ENCODE assay signal across 9 mouse cellular contexts in genomic region chr1:67003699-67004098, GRCm38 (mm10). TPM values are rescaled to one million over a fixed set of nuclear protein-coding genes. Genes with fewer than 3 reads are reported as not detected.
DNase-seq lines count a peak whose midpoint lies in the region; ATAC-seq and TF ChIP-seq lines count a peak whose summit lies in the region.
"Had no signal": no experiment of that assay in that cellular context is flagged by ENCODE, and none has a peak within 500 bp of the region (broad histone marks: within the 10 kb centered on the region; RNA-seq: fewer than 3 reads in every experiment).

No protein-coding gene starts in this region.

- H3K4me1 ChIP-seq in liver, embryonic 14.5 days (replicated peaks; ENCODE audit: control insufficient read depth in 2 of 2, insufficient read depth in 2 of 2, low read length in 1 of 2), result peaks cover 0 to 2% of the 10 kb centered on the region in 2 experiments; a peak in 1 of 4 replicates
- H3K4me1 ChIP-seq in liver, embryonic 11.5 days (replicated peaks; ENCODE audit: control insufficient read depth, insufficient read depth, low read length), result no peaks in the 10 kb centered on the region
- peaks cover 6% of the 10 kb centered on the region; the same call in 1 of the 2 replicates for H3K4me1 ChIP-seq in lung, embryonic 14.5 days (ENCODE audit: insufficient read depth)

- no peak overlapping the region for H3K4me2 ChIP-seq in liver, embryonic 14.5 days (ENCODE audit: low read depth)
- no peak overlapping the region for H3K4me2 ChIP-seq in liver, embryonic 11.5 days
- no peak overlapping the region for H3K4me2 ChIP-seq in lung, embryonic 14.5 days

- WGBS in liver, embryonic 14.5 days (ENCODE audit: insufficient replicate concordance), result 46% methylated on average over 3 of the region's 3 CpGs
- WGBS in liver, embryonic 11.5 days, result 70% methylated on average over 3 of the region's 3 CpGs
- 45% methylated on average over 3 of the region's 3 CpGs for WGBS in lung, embryonic 14.5 days

- TF ChIP-seq EP300 in liver, embryonic 14.5 days (IDR thresholded peaks at IDR 0.05; ENCODE audit: low read depth), result no peak

- ATAC-seq in cerebellum, adult (ENCODE audit: insufficient number of reproducible peaks, low FRiP score, low TSS enrichment), result no peak
- ATAC-seq in liver, embryonic 14.5 days (ENCODE audit: insufficient read depth), result peak; percentile 35; the same call in 1 of the 2 replicates
- no peak for ATAC-seq in liver, embryonic 11.5 days (replicated peaks; ENCODE audit: low FRiP score)
- ATAC-seq in erythroid progenitor cell, adult 5-6 weeks (replicated peaks; ENCODE audit: low FRiP score, poor library complexity, severe bottlenecking), result peak; percentile 68
- peak; percentile 38; the same call in 1 of the 2 replicates for ATAC-seq in lung, embryonic 14.5 days (ENCODE audit: insufficient read depth)

- TF ChIP-seq CTCF in liver, embryonic 14.5 days (IDR thresholded peaks at IDR 0.05; ENCODE audit: low read depth), result no peak
- TF ChIP-seq CTCF in lung, embryonic 14.5 days (IDR thresholded peaks at IDR 0.05; ENCODE audit: low read depth), result no peak

- no peak overlapping the region for H3K27ac ChIP-seq in liver, embryonic 14.5 days
- no peak overlapping the region for H3K27ac ChIP-seq in liver, embryonic 11.5 days (ENCODE audit: low read depth, low read length)
- H3K27ac ChIP-seq in lung, embryonic 14.5 days (ENCODE audit: low read depth), result no peak overlapping the region

- H3K9ac ChIP-seq in liver, embryonic 14.5 days (replicated peaks), result no peak overlapping the region
- no peak overlapping the region for H3K9ac ChIP-seq in liver, embryonic 11.5 days (ENCODE audit: low read depth, low read length)
- H3K9ac ChIP-seq in lung, embryonic 14.5 days, result no peak overlapping the region

- H3K36me3 ChIP-seq in liver, embryonic 14.5 days (replicated peaks; ENCODE audit: control insufficient read depth, insufficient read depth, low read depth), result no peaks in the 10 kb centered on the region; the same call in 1 of the 2 replicates
- peaks cover 8% of the 10 kb centered on the region; the same call in 1 of the 2 replicates for H3K36me3 ChIP-seq in liver, embryonic 11.5 days (ENCODE audit: control insufficient read depth, insufficient read depth, low read length)
- peaks cover 60% of the 10 kb centered on the region for H3K36me3 ChIP-seq in lung, embryonic 14.5 days (ENCODE audit: insufficient read depth)

- no peaks in the 10 kb centered on the region for H3K27me3 ChIP-seq in liver, embryonic 14.5 days (ENCODE audit: control insufficient read depth, insufficient read depth, low read length)
- H3K27me3 ChIP-seq in liver, embryonic 11.5 days (replicated peaks; ENCODE audit: control insufficient read depth, insufficient read depth, low read length), result no peaks in the 10 kb centered on the region
- H3K27me3 ChIP-seq in lung, embryonic 14.5 days (ENCODE audit: insufficient read depth, low read length), result no peaks in the 10 kb centered on the region
- H3K27me3 ChIP-seq: CH12.LX had no signal

- H3K4me3 ChIP-seq in liver, embryonic 14.5 days (ENCODE audit: insufficient read depth in 1 of 2, low read depth in 2 of 2, low read length in 2 of 2), result no peak overlapping the region
- no peak overlapping the region for H3K4me3 ChIP-seq in liver, embryonic 11.5 days (ENCODE audit: low read depth, low read length)
- no peak overlapping the region for H3K4me3 ChIP-seq in lung, embryonic 14.5 days (ENCODE audit: low read depth, low read length)

- no peaks in the 10 kb centered on the region for H3K9me3 ChIP-seq in liver, embryonic 14.5 days (ENCODE audit: control insufficient read depth, low read length)
- no peaks in the 10 kb centered on the region for H3K9me3 ChIP-seq in liver, embryonic 11.5 days (ENCODE audit: control insufficient read depth, low read length)
- no peaks in the 10 kb centered on the region for H3K9me3 ChIP-seq in lung, embryonic 14.5 days (ENCODE audit: low read depth, low read length)

- peak; percentile 6 for DNase-seq in cerebellum, adult 11-12 months
- no peak for DNase-seq in liver, embryonic 14.5 days (ENCODE audit: low read depth in 3 of 3, low spot score in 3 of 3)
- no peak for DNase-seq in liver, embryonic 11.5 days (ENCODE audit: low spot score)
- DNase-seq in lung, embryonic 14.5 days, result peak; percentile 69
- no peak for DNase-seq in urinary bladder, postnatal 10 days (ENCODE audit: low spot score)
- DNase-seq in layer of hippocampus, adult 9-10 months (ENCODE audit: low spot score), result no peak

RNA-seq across cellular contexts. Expression of gene Lancl1, which starts 35.0 kb away (rescaled TPM):
- polyA plus RNA-seq in liver, embryonic 14.5 days (2012; rRNA removed), result 10.4 and 16.1 TPM in 2 replicates
- 24.0 and 25.8 TPM in 2 replicates for polyA plus RNA-seq in liver, embryonic 14.5 days (2014; fragmentation: Nextera tagmentation; extraction: Ambion mirVana)
- polyA plus RNA-seq in liver, embryonic 11.5 days (2014; fragmentation: Nextera tagmentation; extraction: Ambion mirVana), result 48.8 and 49.0 TPM in 2 replicates
- 1.7 and 23.1 TPM in 2 replicates for total RNA-seq in erythroid progenitor cell, adult 5-6 weeks (2015; ENCODE audit: low replicate concordance)
- total RNA-seq in erythroid progenitor cell, adult 5-6 weeks (2017; ENCODE audit: low replicate concordance), result 3.9 and 7.7 TPM in 2 replicates
- 96.6 and 102 TPM in 2 replicates for polyA plus RNA-seq in lung, embryonic 14.5 days (2014; fragmentation: Nextera tagmentation; extraction: Ambion mirVana)

RNA-seq across cellular contexts. Expression of gene Myl1, which starts 58.5 kb away (rescaled TPM):
- polyA plus RNA-seq in liver, embryonic 14.5 days (2012; rRNA removed), result 0.20 TPM in 1 of 2 replicates, not detected in the other
- polyA plus RNA-seq in liver, embryonic 14.5 days (2014; fragmentation: Nextera tagmentation; extraction: Ambion mirVana), result 0.55 TPM in 1 of 2 replicates, not detected in the other
- 5.9 and 12.3 TPM in 2 replicates for polyA plus RNA-seq in liver, embryonic 11.5 days (2014; fragmentation: Nextera tagmentation; extraction: Ambion mirVana)
- not detected in 2 replicates for total RNA-seq in erythroid progenitor cell, adult 5-6 weeks (2015; ENCODE audit: low replicate concordance)
- total RNA-seq in erythroid progenitor cell, adult 5-6 weeks (2017; ENCODE audit: low replicate concordance), result not detected in 2 replicates
- polyA plus RNA-seq in lung, embryonic 14.5 days (2014; fragmentation: Nextera tagmentation; extraction: Ambion mirVana), result 0.88 and 13.0 TPM in 2 replicates
- total RNA-seq: CH12.LX had no signal

Comparison
In these comparisons a context has a peak if more than half of its experiments do, and no peak if none do; other contexts are left out.
1. ATAC-seq: peak in liver, embryonic 14.5 days (single experiment), erythroid progenitor cell, adult 5-6 weeks (single experiment) and lung, embryonic 14.5 days (single experiment); none in cerebellum, adult (single experiment) and liver, embryonic 11.5 days (single experiment).
2. DNase-seq: peak in cerebellum, adult 11-12 months (single experiment) and lung, embryonic 14.5 days (single experiment); none in liver, embryonic 14.5 days (0 of 3), liver, embryonic 11.5 days (single experiment), urinary bladder, postnatal 10 days (single experiment) and layer of hippocampus, adult 9-10 months (single experiment).